Mouse (Mus musculus) hindbrain, embryonic 15.5 days (tissue): ENCODE results near the gene Pnisr. TPM values are rescaled to one million over a fixed set of nuclear protein-coding genes. Genes with fewer than 3 reads are reported as not detected.

Experiments used
- ATAC-seq: fragments of 200-750 bp; cut with Nextera tagmentation; 2 replicates; pipeline ENCODE4 v1.8.0; 2017; ENCODE audit warnings: low read depth, moderate number of reproducible peaks, moderate TSS enrichment; ENCODE audit not compliant: low FRiP score
- H3K27ac ChIP-seq: fragments of 300-500 bp; sonication (generic); replicated peaks from 2 replicates; pipeline ENCODE4 v1.5.1; 2015; ENCODE audit warnings: mild to moderate bottlenecking, inconsistent platforms
- H3K27me3 ChIP-seq: fragments of 300-500 bp; sonication (generic); 2 replicates; pipeline ENCODE4 v1.6.1; 2015; ENCODE audit warnings: control low read depth, inconsistent platforms
- H3K36me3 ChIP-seq: fragments of 300-500 bp; sonication (generic); 2 replicates; pipeline ENCODE4 v1.6.1; 2015; ENCODE audit warnings: control low read depth, inconsistent platforms
- H3K4me1 ChIP-seq: fragments of 300-500 bp; sonication (generic); replicated peaks from 2 replicates; pipeline ENCODE4 v1.6.1; 2015; ENCODE audit warnings: control low read depth, inconsistent platforms
- H3K4me2 ChIP-seq: fragments of 300-500 bp; sonication (generic); 2 replicates; pipeline ENCODE4 v1.6.1; 2015; ENCODE audit warnings: moderate library complexity, mild to moderate bottlenecking, inconsistent platforms
- H3K4me3 ChIP-seq: fragments of 300-500 bp; sonication (generic); 2 replicates; pipeline ENCODE4 v1.5.1; 2015; ENCODE audit warnings: mild to moderate bottlenecking, inconsistent platforms
- H3K9ac ChIP-seq: fragments of 300-500 bp; sonication (generic); 2 replicates; pipeline ENCODE4 v1.6.1; 2015; ENCODE audit warnings: inconsistent platforms
- H3K9me3 ChIP-seq: fragments of 300-500 bp; sonication (generic); 2 replicates; pipeline ENCODE4 v1.6.1; 2016; ENCODE audit warnings: control low read depth, inconsistent platforms
- WGBS: fragments of 180-500 bp; shearing (Covaris S2); methylation state at CpG from one replicate; pipeline ENCODE4 v1.1.7; 2015; 5-methylcytosine and 5-hydroxymethylcytosine counted together
- polyA plus RNA-seq: library from polyadenylated mRNA; unstranded; fragments of >200 nt; fragmentation: Nextera tagmentation; extraction: Ambion mirVana; gene quantifications from 2 replicates; pipeline ENCODE4 v1.2.1, GENCODE M21; 2015

The Pnisr gene
- 154 and 171 TPM in 2 replicates for polyA plus RNA-seq

DNA sequence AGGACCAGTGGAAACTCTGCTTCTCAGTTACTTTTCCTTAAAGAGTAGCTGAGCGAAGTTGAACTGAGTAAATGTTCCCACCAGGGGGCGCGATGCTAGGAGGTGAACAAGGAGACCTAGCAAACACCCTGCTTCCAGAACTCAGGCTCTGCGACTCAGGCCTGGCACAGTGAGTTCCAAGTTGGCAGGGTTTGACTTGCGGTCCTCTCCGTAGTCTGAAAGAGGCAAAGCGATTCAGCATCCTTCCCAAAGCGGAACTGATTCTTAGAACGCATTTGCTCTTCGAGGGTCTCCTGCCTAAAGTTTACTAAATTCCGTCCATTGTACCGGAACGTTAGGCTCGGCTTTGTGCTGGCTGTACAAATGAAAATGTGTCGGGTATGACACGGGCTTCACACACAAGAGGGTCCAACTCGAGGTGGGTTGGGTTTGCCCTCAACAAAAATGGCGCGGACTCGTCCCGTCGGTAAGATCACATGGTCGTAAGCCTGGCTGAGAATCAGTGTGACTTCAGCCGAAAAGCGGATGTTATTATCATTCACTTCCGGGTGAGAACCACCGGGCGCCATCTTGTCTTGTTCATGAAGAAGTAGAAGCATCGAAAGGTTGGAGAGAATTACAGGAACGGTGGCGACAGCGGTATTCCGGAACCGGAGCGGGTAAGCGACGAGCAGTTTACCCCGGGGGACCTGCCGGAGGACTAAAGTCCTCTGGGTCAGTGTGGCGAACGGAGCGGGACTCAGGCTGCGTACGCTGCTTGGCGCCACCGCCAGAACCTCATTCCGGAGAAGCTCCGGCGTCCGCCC is at the start of gene Pnisr:
Gene Pnisr, plus strand, starts transcription at position 103 of the 806 bp plus-strand sequence.
- Histone ChIP-seq H3K27me3 (no peaks in the 10 kb centered on the region), H3K4me2 (peak within 1 kb of the TSS; percentile 64), H3K27ac (peak within 1 kb of the TSS; percentile 99), H3K36me3 (no peaks in the 10 kb centered on the region), H3K9ac (peak within 1 kb of the TSS; percentile 92), H3K4me3 (peak within 1 kb of the TSS; percentile 84), H3K9me3 (no peaks in the 10 kb centered on the region), H3K4me1 (peaks cover 31% of the 10 kb centered on the region)
- ATAC-seq = peak; percentile 98
- under 1% methylated on average over 50 of the region's 50 CpGs for WGBS

DNA sequence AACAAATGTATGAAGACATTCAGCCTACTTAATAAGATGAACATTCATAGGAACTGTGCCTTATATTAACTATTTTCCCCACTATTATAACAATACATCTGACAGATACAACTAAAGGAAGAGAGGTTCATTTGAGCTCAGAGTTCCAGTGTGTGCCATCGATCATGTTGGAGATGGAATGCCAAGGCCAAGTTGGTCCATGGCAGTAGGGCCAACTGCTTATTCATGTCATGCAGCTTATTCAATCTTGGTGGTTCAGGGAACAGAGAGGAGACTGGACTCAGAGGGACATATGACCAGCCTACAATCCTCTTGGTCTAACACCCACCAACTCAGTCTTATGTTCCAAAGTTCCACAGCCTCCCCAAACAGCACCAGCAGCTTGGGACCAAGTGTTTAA is 46.4 kb upstream of the Pnisr start:
- Histone ChIP-seq H3K36me3 (peaks cover 35% of the 10 kb centered on the region), H3K4me1 (no peaks in the 10 kb centered on the region), H3K27me3 (no peaks in the 10 kb centered on the region), H3K9me3 (no peaks in the 10 kb centered on the region), H3K4me3 (no peak overlapping the region), H3K27ac (no peak overlapping the region), H3K4me2 (no peak overlapping the region), H3K9ac (no peak overlapping the region)
- ATAC-seq = no peak
- 98% methylated on average over 1 of the region's 1 CpGs for WGBS

DNA sequence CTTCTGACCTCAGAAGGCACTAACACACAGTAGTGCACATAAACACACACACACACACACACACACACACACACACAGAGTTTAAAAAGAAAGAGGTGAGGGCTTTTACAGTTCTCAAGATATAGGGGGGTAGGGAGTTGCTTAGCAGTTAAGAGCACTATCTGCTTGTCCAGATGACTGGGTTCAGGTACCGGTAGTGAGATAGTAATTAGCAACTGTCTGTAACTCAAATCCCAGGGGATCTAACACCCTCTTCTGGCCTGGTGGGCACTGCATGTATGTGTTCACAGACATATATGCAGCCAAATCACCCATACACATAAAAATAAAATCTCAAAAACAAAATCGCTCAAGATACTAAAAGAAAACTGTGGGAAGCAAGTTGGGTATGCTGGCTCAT is 45.8 kb upstream of the Pnisr start:
- no peak overlapping the region for H3K4me2 ChIP-seq
- H3K4me1 ChIP-seq = no peaks in the 10 kb centered on the region
- no peak overlapping the region for H3K9ac ChIP-seq
- ATAC-seq = no peak
- H3K9me3 ChIP-seq = no peaks in the 10 kb centered on the region
- no peak overlapping the region for H3K27ac ChIP-seq
- 98% methylated on average over 2 of the region's 2 CpGs for WGBS
- no peaks in the 10 kb centered on the region for H3K27me3 ChIP-seq
- H3K4me3 ChIP-seq = no peak overlapping the region
- peaks cover 35% of the 10 kb centered on the region for H3K36me3 ChIP-seq

DNA sequence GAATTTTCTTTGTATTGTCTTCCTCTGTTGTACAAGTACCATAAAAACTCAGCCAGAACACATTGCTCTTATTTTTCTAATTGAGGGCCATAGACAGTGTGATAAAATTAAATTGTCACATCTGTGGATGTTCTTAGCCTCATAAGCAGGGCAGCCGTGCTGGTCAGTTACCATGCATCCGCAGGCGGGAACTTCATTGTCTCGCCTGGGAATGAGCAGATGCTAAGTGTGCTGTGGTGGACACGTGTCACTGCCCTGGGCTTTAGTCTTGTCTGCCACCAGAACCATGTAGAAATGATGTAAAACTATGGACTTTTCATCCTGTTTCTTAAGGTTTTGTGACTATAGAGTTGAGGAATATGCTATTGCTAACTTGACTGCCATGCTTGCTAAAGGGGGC is 40.2 kb upstream of the Pnisr start:
- Histone ChIP-seq H3K36me3 (peaks cover 28% of the 10 kb centered on the region), H3K27ac (no peak overlapping the region), H3K27me3 (no peaks in the 10 kb centered on the region), H3K4me1 (no peaks in the 10 kb centered on the region), H3K4me2 (no peak overlapping the region), H3K4me3 (no peak overlapping the region), H3K9ac (no peak overlapping the region), H3K9me3 (no peaks in the 10 kb centered on the region)
- WGBS = 37% methylated on average over 5 of the region's 5 CpGs
- ATAC-seq = no peak

DNA sequence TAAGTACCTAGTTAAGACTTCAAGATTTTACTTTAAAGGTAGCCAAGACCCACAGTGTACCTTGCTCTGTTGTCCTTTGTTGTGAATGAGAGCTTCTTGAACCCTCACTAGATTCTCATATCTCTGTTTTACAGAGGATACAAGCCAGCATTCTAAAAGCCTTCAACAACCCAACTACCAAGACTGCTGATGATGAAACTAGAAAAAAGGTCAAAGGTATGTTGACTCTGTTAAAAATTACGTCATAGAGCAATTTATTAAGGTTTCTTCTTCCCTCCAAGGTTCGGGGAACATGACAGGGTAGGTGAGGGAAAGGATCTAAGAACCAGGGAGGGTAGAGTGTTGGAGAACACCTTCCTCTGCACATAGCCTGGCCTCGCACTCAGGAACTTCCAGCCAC is 36.8 kb upstream of the Pnisr start:
- H3K4me1 ChIP-seq = no peaks in the 10 kb centered on the region
- H3K4me3 ChIP-seq = no peak overlapping the region
- no peak overlapping the region for H3K9ac ChIP-seq
- H3K27me3 ChIP-seq = no peaks in the 10 kb centered on the region
- no peak for ATAC-seq
- no peak overlapping the region for H3K4me2 ChIP-seq
- H3K27ac ChIP-seq = no peak overlapping the region
- peaks cover 18% of the 10 kb centered on the region for H3K36me3 ChIP-seq
- no peaks in the 10 kb centered on the region for H3K9me3 ChIP-seq
- WGBS = 95% methylated on average over 3 of the region's 3 CpGs

DNA sequence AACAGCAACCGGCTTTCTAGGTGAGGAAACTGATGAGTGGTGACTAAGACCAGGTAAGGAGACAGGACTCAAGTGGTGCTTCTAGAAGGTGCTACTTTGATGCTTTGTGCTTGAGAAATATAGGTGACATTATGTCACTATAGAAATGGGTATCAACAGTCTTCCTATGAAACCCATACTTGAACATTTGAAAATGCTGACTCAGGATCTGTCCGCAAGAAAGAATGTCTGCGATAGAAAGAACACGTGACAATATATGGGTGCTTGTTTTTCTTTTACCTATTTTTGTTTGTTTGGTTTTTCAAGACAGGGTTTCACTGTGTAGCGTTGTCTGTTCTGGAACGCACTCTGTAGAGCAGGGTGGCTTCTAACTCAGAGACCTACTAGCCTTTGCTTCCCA is 34.7 kb upstream of the Pnisr start:
- ATAC-seq = no peak
- Histone ChIP-seq H3K9ac (no peak overlapping the region), H3K36me3 (peaks cover 31% of the 10 kb centered on the region), H3K27ac (no peak overlapping the region), H3K4me2 (no peak overlapping the region), H3K9me3 (no peaks in the 10 kb centered on the region), H3K27me3 (no peaks in the 10 kb centered on the region), H3K4me3 (no peak overlapping the region), H3K4me1 (no peaks in the 10 kb centered on the region)
- 95% methylated on average over 6 of the region's 6 CpGs for WGBS

DNA sequence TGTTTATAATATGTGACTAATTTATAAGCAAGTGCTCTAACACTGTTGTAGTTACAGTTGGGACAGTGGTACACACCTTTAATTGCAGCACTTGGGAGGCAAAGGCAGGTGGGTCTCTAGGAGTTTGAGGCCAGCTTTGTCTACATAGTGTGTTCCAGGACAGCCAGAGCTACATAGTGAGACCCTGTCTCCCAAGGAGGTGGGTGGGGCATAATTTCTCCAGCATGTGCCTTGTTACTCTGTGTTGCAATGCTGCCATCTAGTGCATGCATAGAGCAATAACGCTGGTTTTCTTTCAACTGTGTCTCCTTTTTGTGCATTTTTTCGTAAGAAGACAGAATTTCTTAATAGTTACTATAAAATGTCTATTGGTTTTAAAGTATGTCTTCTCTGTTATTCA is 33.4 kb upstream of the Pnisr start:
- peaks cover 36% of the 10 kb centered on the region for H3K36me3 ChIP-seq
- no peak overlapping the region for H3K27ac ChIP-seq
- no peaks in the 10 kb centered on the region for H3K27me3 ChIP-seq
- no peak overlapping the region for H3K4me2 ChIP-seq
- H3K4me1 ChIP-seq = no peaks in the 10 kb centered on the region
- WGBS = 46% methylated on average over 2 of the region's 2 CpGs
- ATAC-seq = peak; percentile 80; the same call in 1 of the 2 replicates
- H3K9ac ChIP-seq = no peak overlapping the region
- no peaks in the 10 kb centered on the region for H3K9me3 ChIP-seq
- no peak overlapping the region for H3K4me3 ChIP-seq

DNA sequence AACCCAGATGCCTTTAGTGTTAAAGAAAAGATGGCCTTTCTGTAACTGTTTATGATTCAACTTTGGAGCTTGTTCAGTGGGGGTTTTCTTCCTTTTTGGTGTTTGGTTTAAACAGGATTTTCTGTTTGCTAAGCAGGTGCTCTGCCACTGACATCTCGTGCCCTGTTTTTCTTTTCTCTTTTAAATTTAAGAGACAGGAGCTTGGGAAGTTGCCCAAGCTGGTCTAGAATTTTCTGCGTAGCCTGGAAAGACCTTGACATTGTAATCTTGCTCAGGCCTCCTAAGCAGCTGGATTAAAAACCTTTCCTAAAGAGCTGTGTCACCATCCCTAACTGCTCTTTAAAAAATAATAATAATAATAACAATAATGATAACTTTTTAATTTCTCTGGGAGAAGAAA is 20.8 kb upstream of the Pnisr start:
- H3K27me3 ChIP-seq = no peaks in the 10 kb centered on the region
- 82% methylated on average over 2 of the region's 2 CpGs for WGBS
- H3K4me3 ChIP-seq = no peak overlapping the region
- no peak for ATAC-seq
- peaks cover 24% of the 10 kb centered on the region for H3K36me3 ChIP-seq
- H3K4me2 ChIP-seq = no peak overlapping the region
- no peak overlapping the region for H3K27ac ChIP-seq
- H3K4me1 ChIP-seq = no peaks in the 10 kb centered on the region
- H3K9me3 ChIP-seq = no peaks in the 10 kb centered on the region
- H3K9ac ChIP-seq = no peak overlapping the region

DNA sequence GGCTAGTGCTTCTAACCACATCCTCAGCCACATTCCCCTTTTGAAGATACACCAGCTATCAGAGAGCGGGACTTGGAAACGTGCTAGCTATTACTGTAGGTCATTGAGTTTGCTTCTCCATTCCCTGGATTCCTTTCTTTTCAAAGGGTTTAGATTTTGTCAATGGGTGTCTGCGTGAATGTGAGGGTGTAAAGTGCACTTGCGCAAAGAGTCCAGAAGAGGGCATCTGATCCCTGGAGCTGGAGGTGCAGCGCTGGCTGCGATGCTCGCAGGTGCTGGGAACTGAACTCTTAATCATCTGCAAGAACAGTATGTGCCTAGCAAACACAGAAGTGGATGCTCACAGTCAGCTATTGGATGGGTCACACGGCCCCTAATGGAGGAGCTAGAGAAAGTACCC is 14.5 kb upstream of the Pnisr start:
- Histone ChIP-seq H3K27me3 (no peaks in the 10 kb centered on the region), H3K4me3 (no peak overlapping the region)
- WGBS = 95% methylated on average over 8 of the region's 8 CpGs

DNA sequence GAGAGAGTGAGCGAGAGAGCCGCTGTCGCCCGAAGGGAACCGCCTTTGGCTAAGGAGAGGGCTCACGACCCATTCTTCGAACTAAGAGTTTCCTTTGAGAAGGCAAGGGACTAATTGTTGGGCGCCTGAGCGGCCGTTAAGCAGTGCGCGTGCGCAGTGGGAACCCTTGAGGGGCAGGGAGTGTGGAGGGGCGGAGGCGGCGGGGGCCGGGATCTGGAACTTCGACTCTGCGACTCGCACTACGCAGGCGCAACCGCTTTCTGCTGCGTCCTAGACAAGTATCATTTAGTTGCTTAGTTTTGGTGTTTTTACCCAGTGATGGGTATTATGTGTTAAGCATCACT is 876 bp downstream of the Pnisr start:
- H3K4me2 ChIP-seq = peak overlapping the region; percentile 64
- H3K27me3 ChIP-seq = no peaks in the 10 kb centered on the region
- peak; percentile 84 for ATAC-seq
- peak overlapping the region; percentile 99 for H3K27ac ChIP-seq
- H3K9me3 ChIP-seq = no peaks in the 10 kb centered on the region
- peak overlapping the region; percentile 92 for H3K9ac ChIP-seq
- WGBS = under 1% methylated on average over 24 of the region's 24 CpGs
- peak overlapping the region; percentile 84 for H3K4me3 ChIP-seq
- H3K36me3 ChIP-seq = no peaks in the 10 kb centered on the region
- H3K4me1 ChIP-seq = peaks cover 35% of the 10 kb centered on the region

More for the DNA sequence above, 14.5 kb upstream of the Pnisr start:
- Histone ChIP-seq H3K9me3 (no peaks in the 10 kb centered on the region), H3K9ac (no peak overlapping the region), H3K36me3 (peaks cover 20% of the 10 kb centered on the region), H3K27ac (no peak overlapping the region), H3K4me2 (no peak overlapping the region), H3K4me1 (no peaks in the 10 kb centered on the region)
- ATAC-seq = no peak

DNA sequence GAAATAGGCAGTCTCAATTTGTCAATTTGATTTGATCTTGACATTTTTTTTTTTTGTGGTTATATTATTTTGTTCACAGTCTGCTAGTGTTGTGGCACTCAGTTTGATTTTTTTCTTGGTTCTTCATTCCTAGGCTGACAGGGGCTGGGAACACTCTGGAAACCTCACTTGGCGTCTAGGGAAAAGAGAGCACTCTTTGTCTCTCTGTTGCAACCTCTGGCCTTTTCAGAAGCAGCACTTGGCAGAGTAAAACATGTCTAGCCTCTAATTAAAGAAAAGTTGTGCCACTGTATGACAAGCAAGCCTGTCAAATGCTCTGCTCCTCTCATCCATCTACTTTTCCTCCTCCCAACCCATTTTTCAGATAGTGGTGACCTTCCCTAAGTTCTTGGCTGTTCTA is 10.1 kb downstream of the Pnisr start:
- Histone ChIP-seq H3K4me3 (no peak overlapping the region), H3K4me1 (0 out of 2 replicates have a peak, but pooled peaks cover 5% of the 10 kb centered on the region), H3K27ac (no peak overlapping the region), H3K36me3 (peaks cover 45% of the 10 kb centered on the region), H3K9ac (no peak overlapping the region), H3K9me3 (no peaks in the 10 kb centered on the region), H3K4me2 (no peak overlapping the region), H3K27me3 (no peaks in the 10 kb centered on the region)
- WGBS = 41% methylated on average over 1 of the region's 1 CpGs
- no peak for ATAC-seq

DNA sequence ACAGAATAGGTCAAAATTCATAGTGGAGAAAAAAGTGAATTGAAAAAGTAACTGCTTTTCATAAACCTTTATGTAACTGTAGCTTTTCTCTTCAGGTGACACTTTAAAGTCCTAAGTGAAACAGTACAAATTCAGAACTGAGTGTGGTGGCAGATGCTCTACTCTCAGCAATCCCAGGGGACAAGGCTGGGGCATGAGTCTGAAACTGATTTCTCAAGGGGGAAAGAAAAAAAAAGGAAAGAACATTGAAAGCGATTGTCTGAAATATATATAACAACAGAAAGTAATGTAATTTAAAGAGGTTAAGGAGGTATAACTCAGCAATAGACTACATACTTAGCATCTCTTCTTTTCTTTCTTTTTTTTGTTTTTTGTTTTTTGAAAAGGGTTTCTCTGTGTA is 17.8 kb downstream of the Pnisr start:
- no peak overlapping the region for H3K27ac ChIP-seq
- no peak overlapping the region for H3K4me2 ChIP-seq
- no peaks in the 10 kb centered on the region for H3K4me1 ChIP-seq
- H3K4me3 ChIP-seq = no peak overlapping the region
- no peak for ATAC-seq
- peaks cover 61% of the 10 kb centered on the region for H3K36me3 ChIP-seq
- no peaks in the 10 kb centered on the region for H3K9me3 ChIP-seq
- WGBS = 89% methylated on average over 1 of the region's 1 CpGs
- H3K9ac ChIP-seq = no peak overlapping the region
- H3K27me3 ChIP-seq = no peaks in the 10 kb centered on the region

DNA sequence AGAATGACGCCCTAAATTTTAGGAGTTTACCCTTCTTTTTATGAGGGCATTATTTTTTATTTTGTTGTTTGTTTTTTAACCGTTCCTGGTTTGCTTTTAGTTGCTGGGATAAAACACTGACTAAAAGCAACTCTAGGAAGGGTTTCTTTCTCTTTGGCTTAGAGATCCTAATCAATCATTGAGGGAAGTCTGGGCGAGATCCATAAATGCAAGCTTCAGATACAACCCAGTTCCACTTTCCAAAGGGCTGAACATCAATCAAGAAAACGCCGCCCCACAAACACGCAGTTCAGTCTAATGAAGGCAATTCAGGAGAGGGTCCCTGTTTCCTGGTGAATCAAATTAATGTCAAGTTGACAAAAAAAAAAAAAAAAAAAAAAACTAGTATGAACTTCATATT is 31.4 kb downstream of the Pnisr start:
- peaks cover 17% of the 10 kb centered on the region for H3K36me3 ChIP-seq
- no peaks in the 10 kb centered on the region for H3K27me3 ChIP-seq
- peak overlapping the region; percentile 57 for H3K4me2 ChIP-seq
- H3K4me1 ChIP-seq = peaks cover 8% of the 10 kb centered on the region; the same call in 1 of the 2 replicates
- no peak overlapping the region for H3K27ac ChIP-seq
- H3K9me3 ChIP-seq = no peaks in the 10 kb centered on the region
- peak overlapping the region; percentile 79 for H3K4me3 ChIP-seq
- WGBS = 21% methylated on average over 6 of the region's 6 CpGs
- ATAC-seq = no peak
- H3K9ac ChIP-seq = 0 out of 2 replicates have a peak overlapping the region, but pooled peaks have one; percentile 74
